Mouse (Mus musculus) heart, adult 2 months (tissue): Measurements from ENCODE around the gene Emc1.

Experiments used
- CTCF ChIP-seq: fragments of 200-600 bp; IDR thresholded peaks from 2 replicates; pipeline ENCODE4 v1.8.1; 2022; ENCODE audit warnings: antibody characterized with exemption, mild to moderate bottlenecking, moderate library complexity
- EP300 ChIP-seq: fragments of 200-500 bp; IDR thresholded peaks from 2 replicates; pipeline ENCODE4 v1.6.1; 2011; ENCODE audit warnings: low read depth, low read length, control low read depth; ENCODE audit not compliant: insufficient read depth
- POLR2A ChIP-seq: fragments of 200-500 bp; IDR thresholded peaks from 2 replicates; pipeline ENCODE4 v1.6.1; 2011; ENCODE audit warnings: mild to moderate bottlenecking, low read depth, low read length, control low read depth; ENCODE audit not compliant: insufficient read depth

DNA sequence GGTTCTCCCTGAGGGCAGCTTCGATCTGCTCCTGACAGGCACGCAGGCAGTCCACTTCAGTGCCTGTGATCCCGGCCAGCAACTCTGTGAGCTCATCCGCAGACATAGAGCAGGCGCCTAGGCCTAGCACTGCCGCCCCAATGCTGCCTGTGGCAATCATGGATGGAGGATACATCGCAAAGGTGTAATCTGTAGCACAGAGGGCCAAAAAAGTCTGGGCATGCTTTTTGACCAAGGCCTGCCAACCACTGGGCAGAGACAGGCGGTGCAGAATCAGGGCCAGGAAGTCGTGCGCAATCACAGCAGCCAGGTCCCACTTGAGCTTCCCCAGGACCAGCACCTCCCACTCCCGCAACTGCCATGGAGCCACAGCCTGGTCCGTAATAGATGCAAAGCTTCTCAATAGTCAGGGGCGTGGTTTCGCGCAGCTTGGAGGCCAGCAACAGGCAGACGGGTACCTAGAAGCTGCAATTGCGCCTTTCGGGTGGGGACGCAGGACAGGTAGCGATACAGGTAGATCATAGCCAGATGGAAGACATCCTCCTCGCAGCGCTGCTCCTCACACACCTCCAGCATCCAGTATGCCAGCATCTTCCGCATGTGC is 6.9 kb upstream of the Emc1 start:
- no peak for TF ChIP-seq CTCF
- TF ChIP-seq EP300 = no peak
- no peak for TF ChIP-seq POLR2A
